Mouse (Mus musculus) ovary, adult 2 months (tissue): ENCODE measurements around the gene Colca2. TPM values are rescaled to one million over a fixed set of nuclear protein-coding genes. Genes with fewer than 3 reads are reported as not detected.

Source experiments
- polyA plus RNA-seq: library from polyadenylated mRNA; depleted of rRNA; stranded (reverse); fragments of >200 nt; gene quantifications from 2 replicates; pipeline ENCODE4 v1.2.3, GENCODE M21; 2012; rRNA removed

The Colca2 gene
- 1.9 and 4.6 TPM in 2 replicates for polyA plus RNA-seq

GRCm38 (mm10) chr9:51278500-51279381, at the start of gene Colca2:
TSS of gene Colca2 (minus strand) at chr9:51278569.

Other genes starting within 250 kb of the Colca2 start
- gene Btg4, start 217.7 kb downstream of the Colca2 start, polyA plus RNA-seq = 2.0 and 3.1 TPM in 2 replicates
- 9.6 and 12.3 TPM in 2 replicates for gene Layn, start 201.5 kb downstream of the Colca2 start, polyA plus RNA-seq
- 1.5 and 1.8 TPM in 2 replicates for gene 4833427G06Rik, start 176.5 kb downstream of the Colca2 start, polyA plus RNA-seq
- 0.12 TPM in 2 replicates for gene Gm32742, start 113.1 kb downstream of the Colca2 start, polyA plus RNA-seq
- 0.44 and 0.59 TPM in 2 replicates for gene Pou2af1, start 64.9 kb downstream of the Colca2 start, polyA plus RNA-seq
- gene 1810046K07Rik, start 50.3 kb upstream of the Colca2 start, polyA plus RNA-seq = 0.16 TPM in 1 of 2 replicates, not detected in the other